Mouse (Mus musculus) heart, postnatal 0 days (tissue): Measurements from ENCODE around the gene Nr1h2.

Experiments
- CTCF ChIP-seq: IDR thresholded peaks from 2 replicates; pipeline ENCODE4 v1.5.1; 2016; ENCODE audit warnings: antibody characterized with exemption, control low read depth, low read depth
- EP300 ChIP-seq: IDR thresholded peaks from 2 replicates; pipeline ENCODE4 v1.6.1; 2016; ENCODE audit warnings: antibody characterized with exemption, low read depth

DNA sequence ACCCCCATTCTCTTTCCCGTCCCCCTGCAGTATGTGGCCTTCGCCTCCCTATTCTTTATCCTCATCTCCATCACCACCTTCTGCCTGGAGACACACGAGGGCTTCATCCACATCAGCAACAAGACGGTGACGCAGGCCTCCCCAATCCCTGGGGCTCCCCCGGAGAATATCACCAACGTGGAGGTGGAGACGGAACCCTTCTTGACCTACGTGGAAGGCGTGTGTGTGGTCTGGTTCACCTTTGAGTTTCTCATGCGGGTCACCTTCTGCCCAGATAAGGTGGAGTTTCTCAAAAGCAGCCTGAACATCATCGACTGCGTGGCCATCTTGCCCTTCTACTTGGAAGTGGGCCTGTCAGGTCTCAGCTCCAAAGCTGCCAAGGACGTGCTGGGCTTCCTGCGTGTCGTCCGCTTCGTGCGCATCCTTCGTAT is 41.4 kb upstream of the Nr1h2 start:
- no peak for TF ChIP-seq EP300
- TF ChIP-seq CTCF: no peak
